In genomic region chr11:96622782-96623181, GRCm38 (mm10) we compare ENCODE assay signal across 8 mouse cellular contexts.
DNase-seq lines count a peak whose midpoint lies in the region; ATAC-seq and TF ChIP-seq lines count a peak whose summit lies in the region.

No protein-coding gene starts in this region.

- ATAC-seq in heart, embryonic 11.5 days (replicated peaks; ENCODE audit: insufficient number of reproducible peaks, low FRiP score, low TSS enrichment) = no peak
- no peak for ATAC-seq in inflammation-experienced regulatory T-cells, adult 6 months

- H3K4me1 ChIP-seq in heart, embryonic 11.5 days (ENCODE audit: control insufficient read depth, insufficient read depth, low read length) = no peaks in the 10 kb centered on the region

- DNase-seq in gastrocnemius, adult 2 months = peak; percentile 41
- DNase-seq in gastrocnemius, adult 8-10 months (ENCODE audit: low spot score in 2 of 2) = no peak
- DNase-seq in adrenal gland, adult (ENCODE audit: inconsistent age in 2 of 2, low spot score in 1 of 2) = peak; percentile 85 to 91
- peak; percentile 88 for DNase-seq in kidney, postnatal 10 days
- peak; percentile 9 to 10 for DNase-seq in monocyte, adult 2 months (ENCODE audit: low read depth in 1 of 2, low spot score in 2 of 2)
- DNase-seq in left cerebral cortex, adult 8-10 months (ENCODE audit: low spot score in 2 of 2) = no peak

- intact Hi-C loops in gastrocnemius, adult 2 months (cut with DNase I) = loop anchor here (5.0 kb wide), 1 partner anchor 240 kb away; no protein-coding TSS in a partner anchor

- H3K9me3 ChIP-seq in heart, embryonic 11.5 days (replicated peaks; ENCODE audit: control insufficient read depth, low read length) = no peaks in the 10 kb centered on the region

- H3K36me3 ChIP-seq in heart, embryonic 11.5 days (ENCODE audit: control insufficient read depth, insufficient read depth, low read length) = no peaks in the 10 kb centered on the region

- H3K27ac ChIP-seq in gastrocnemius, adult 2 months = peak overlapping the region; percentile 35; the same call in 1 of the 2 replicates
- H3K27ac ChIP-seq in heart, embryonic 11.5 days (ENCODE audit: low read depth, low read length) = no peak overlapping the region

- peak; percentile 55 for TF ChIP-seq CTCF in gastrocnemius, adult 2 months (IDR thresholded peaks at IDR 0.05)

- no peak overlapping the region for H3K9ac ChIP-seq in heart, embryonic 11.5 days (ENCODE audit: low read depth, low read length)

- peak overlapping the region; percentile 44 for H3K4me2 ChIP-seq in heart, embryonic 11.5 days

- H3K27me3 ChIP-seq in heart, embryonic 11.5 days (ENCODE audit: control insufficient read depth, insufficient read depth, low read length) = peaks cover 29% of the 10 kb centered on the region

- H3K4me3 ChIP-seq in gastrocnemius, adult 2 months = peak overlapping the region; percentile 9; the same call in 1 of the 2 replicates
- no peak overlapping the region for H3K4me3 ChIP-seq in heart, embryonic 11.5 days (ENCODE audit: low read depth, low read length)

- WGBS in heart, embryonic 11.5 days (ENCODE audit: insufficient replicate concordance) = 9% methylated on average over 9 of the region's 9 CpGs

Comparison
In these comparisons a context has a peak if more than half of its experiments do, and no peak if none do; other contexts are left out.
1. DNase-seq: peak in gastrocnemius, adult 2 months (single experiment), adrenal gland, adult (2 of 2), kidney, postnatal 10 days (single experiment) and monocyte, adult 2 months (2 of 2); none in gastrocnemius, adult 8-10 months (0 of 2) and left cerebral cortex, adult 8-10 months (0 of 2).